Mouse (Mus musculus) left cerebral cortex, adult 2 months (tissue): ENCODE measurements around the gene Apaf1. TPM values are rescaled to one million over a fixed set of nuclear protein-coding genes. Genes with fewer than 3 reads are reported as not detected.

Experiments used
- DNase-seq, 2 experiments: peaks; one replicate each; pipeline ENCODE4 v3.0.0; 2021 to 2022; ENCODE audit warnings: low spot score in 2 of 2, mixed read lengths in 1 of 2; ENCODE audit errors: extremely low spot score in 1 of 2
- H3K27ac ChIP-seq: fragments of 200-600 bp; 2 replicates; pipeline ENCODE4 v1.8.1; 2022
- H3K4me3 ChIP-seq: fragments of 200-600 bp; 2 replicates; pipeline ENCODE4 v1.8.1; 2022
- CTCF ChIP-seq: fragments of 200-600 bp; IDR thresholded peaks from 2 replicates; pipeline ENCODE4 v1.8.1; 2022; ENCODE audit warnings: antibody characterized with exemption, mild to moderate bottlenecking, moderate library complexity
- intact Hi-C: fragments of 180-260 bp; cut with DNase I; formaldehyde crosslinking; loops from one replicate; pipeline ENCODE4 v1.15.1; 2025
- total RNA-seq, 2 experiments: library from RNA; stranded (reverse); gene quantifications; 2 replicates each; pipeline ENCODE4 v1.2.3; 2021

Apaf1 gene
- total RNA-seq, 2 experiments from 2014 or later, result 11.0 to 13.7 TPM

DNA sequence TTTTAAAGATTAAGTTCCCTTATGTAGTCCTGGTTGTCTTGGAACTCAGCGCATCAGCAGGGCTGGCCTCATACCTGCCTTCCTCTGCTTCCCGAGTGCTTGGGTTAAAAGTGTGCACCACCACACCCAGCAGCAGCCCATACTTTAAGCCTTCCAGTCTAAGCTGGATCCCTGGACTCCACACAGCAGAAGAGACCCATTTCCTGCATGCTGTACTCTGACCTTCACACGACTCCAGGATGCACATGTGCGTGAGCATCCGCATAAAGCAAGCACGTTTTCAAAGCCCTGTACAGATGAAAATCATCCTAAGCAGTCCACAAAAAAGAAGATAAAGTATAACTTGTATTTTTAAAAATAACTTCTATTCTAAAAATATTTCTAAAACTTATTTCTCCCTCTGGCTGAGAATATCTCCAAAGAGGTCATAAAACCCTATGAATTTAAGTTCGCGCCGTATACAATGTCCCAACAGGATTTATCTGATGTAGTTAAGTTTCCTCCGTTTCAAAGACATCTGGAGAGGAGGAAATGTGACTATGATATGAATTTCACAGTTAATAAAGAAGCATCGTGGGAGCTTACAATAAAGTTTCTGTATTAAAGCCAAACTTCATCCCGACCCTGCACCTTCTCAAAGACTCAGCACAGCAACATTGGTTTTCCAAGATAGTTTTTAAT, 76.6 kb downstream of the Apaf1 start:
- intact Hi-C loops, result no loop called here
- TF ChIP-seq CTCF, result no peak
- H3K4me3 ChIP-seq, result no peak overlapping the region

DNA sequence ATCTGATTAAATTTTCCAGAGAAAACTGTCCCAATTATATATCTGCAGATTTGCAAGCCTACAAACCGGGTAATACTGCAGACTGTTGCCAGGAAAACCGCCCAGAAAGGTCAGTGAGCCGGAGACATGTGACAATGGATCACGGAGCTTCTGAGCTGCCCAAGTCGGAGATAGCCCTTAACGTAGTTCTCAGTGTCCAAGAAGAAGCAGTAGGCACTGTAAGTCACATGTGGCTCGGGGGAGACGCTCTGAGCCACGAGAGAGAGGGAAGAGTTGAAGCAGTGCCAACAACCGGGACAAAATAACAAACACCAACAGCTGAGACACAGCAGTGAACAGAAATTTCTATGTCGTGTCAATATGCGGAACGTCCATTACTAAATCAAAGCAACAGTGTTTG, 81.1 kb downstream of the Apaf1 start:
- no peak overlapping the region; the same call in 1 of the 2 replicates for H3K27ac ChIP-seq
- peak in 1 of 2 experiments; percentile 14 for DNase-seq
- intact Hi-C loops, result loop anchor here (2.0 kb wide), 1 partner anchor 35 kb away; no protein-coding TSS in a partner anchor
- H3K4me3 ChIP-seq, result no peak overlapping the region
- no peak for TF ChIP-seq CTCF

More for the DNA sequence above, 76.6 kb downstream of the Apaf1 start:
- DNase-seq, result no peak
- no peak overlapping the region for H3K27ac ChIP-seq

DNA sequence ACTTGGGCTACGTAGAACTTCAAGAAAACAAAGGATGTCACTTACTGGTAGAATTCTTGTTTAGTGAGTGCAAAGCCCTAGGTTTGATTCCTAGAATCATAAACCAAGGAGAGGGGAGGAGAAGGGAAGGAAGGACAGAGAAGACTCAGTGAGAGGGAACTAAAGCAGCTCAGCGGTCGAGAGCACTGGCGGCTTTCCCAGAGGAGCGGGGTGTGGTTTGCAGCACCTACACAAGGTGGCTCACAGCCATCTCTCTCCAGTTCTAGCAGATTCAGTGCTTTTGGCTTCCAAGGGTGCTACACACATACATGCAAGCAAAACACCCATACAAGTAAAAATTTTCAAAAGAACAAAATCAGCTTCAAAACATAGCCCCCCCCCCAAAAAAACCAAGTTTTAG, 82.7 kb downstream of the Apaf1 start:
- DNase-seq, result peak in 1 of 2 experiments; percentile 61
- TF ChIP-seq CTCF, result no peak; the same call in 1 of the 2 replicates
- Histone ChIP-seq H3K4me3 (no peak overlapping the region), H3K27ac (no peak overlapping the region)
- intact Hi-C loops, result loop anchor here (2.0 kb wide), 1 partner anchor 33 kb away; no protein-coding TSS in a partner anchor

DNA sequence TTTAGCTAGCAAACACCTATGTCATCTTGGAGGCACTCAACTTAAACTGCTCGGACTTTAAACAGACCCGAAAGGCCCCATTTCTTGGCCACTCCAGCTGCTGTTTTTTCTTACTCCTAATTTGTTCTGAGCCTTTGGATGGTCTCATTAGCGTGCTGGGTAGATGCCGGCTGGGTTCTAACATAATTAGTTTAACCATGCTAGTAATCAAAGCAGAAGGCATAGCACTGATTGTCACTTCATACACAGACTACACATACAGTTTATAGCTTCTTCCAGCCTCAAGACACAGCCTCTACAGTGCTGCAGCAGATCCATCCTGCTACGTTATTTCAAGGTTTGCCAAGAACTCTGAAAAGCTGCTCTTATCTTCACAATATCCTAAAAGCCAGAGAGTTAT, 88.7 kb downstream of the Apaf1 start:
- intact Hi-C loops, result no loop called here
- H3K27ac ChIP-seq, result no peak overlapping the region
- TF ChIP-seq CTCF, result no peak
- no peak overlapping the region for H3K4me3 ChIP-seq
- no peak for DNase-seq

DNA sequence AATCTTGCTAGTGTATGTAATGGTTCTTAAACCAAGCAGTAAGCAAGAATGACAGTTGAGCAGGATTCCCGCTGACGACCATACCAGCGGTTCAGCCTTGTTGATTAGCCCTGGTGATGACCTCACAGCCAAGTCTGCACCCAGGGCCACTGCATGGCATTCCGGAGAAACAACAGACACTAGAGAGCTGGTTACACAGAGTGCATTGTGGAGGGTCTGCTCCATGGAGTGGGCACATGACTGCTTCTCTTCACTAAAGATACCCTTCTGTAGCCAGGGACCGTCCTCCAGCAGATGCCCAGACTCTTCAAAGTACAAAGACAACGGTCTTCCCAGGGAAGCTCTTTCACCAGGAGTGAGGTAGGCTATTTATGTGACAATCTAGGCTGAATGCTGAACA, 90.3 kb downstream of the Apaf1 start:
- intact Hi-C loops, result no loop called here
- TF ChIP-seq CTCF, result no peak
- Histone ChIP-seq H3K27ac (no peak overlapping the region), H3K4me3 (no peak overlapping the region)
- DNase-seq, result no peak

- intact Hi-C loops, result no loop called here
- DNase-seq, result no peak
- no peak overlapping the region for H3K27ac ChIP-seq
- TF ChIP-seq CTCF, result no peak
- H3K4me3 ChIP-seq, result no peak overlapping the region
Observed at GRCm38 (mm10) chr10:90990340-90990739, 92.2 kb downstream of the Apaf1 start.

GRCm38 (mm10) chr10:90983046-90983445, 99.5 kb downstream of the Apaf1 start:
- no peak for TF ChIP-seq CTCF
- no peak for DNase-seq
- H3K4me3 ChIP-seq, result no peak overlapping the region
- no peak overlapping the region for H3K27ac ChIP-seq
- intact Hi-C loops, result no loop called here

- H3K27ac ChIP-seq, result no peak overlapping the region
- intact Hi-C loops, result no loop called here
- no peak overlapping the region for H3K4me3 ChIP-seq
- no peak for TF ChIP-seq CTCF
- no peak for DNase-seq
Observed at GRCm38 (mm10) chr10:90981811-90982210, 100.8 kb downstream of the Apaf1 start.

DNA sequence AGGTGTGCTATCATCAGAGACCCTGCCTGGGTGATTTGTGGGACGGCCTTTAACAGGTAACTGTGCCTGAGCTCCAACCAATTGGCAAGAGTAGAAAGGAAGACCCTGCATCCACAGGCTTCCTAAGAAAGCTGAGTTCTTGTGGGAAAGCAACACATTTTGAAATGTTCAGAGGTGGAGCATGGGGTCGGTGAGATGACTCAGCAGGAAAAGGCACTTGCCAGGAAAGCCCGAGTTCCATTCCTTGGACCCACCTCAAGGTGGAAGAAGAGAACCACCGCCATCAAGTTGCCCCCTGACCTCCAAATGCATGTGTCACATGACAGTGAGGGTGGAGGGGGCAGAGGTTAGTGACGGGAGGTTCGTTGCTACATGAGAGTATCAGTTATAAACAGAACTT, 108.1 kb downstream of the Apaf1 start:
- no peak for DNase-seq
- TF ChIP-seq CTCF, result no peak
- no peak overlapping the region for H3K27ac ChIP-seq
- no peak overlapping the region for H3K4me3 ChIP-seq
- intact Hi-C loops, result no loop called here

DNA sequence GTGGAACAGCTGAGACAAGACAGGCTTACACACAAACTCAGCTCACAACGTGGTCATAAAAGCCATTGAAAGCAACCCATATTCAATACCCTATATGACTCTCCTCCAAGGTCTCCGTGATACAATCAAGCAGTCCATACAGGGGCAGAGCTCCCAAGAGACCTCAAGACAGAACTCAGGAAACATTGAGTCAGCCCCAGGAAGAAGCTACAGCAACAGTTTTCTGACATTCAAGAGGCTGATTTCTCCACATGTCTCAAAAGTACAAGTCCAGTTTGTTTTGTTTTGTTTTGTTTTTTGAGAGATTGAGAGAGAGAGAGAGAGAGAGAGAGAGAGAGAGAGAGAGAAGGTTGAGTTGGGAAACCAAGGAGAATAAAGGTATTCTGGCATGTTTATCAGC, 108.5 kb downstream of the Apaf1 start:
- TF ChIP-seq CTCF, result no peak
- no peak for DNase-seq
- no peak overlapping the region for H3K4me3 ChIP-seq
- intact Hi-C loops, result no loop called here
- H3K27ac ChIP-seq, result no peak overlapping the region

- H3K27ac ChIP-seq, result no peak overlapping the region
- TF ChIP-seq CTCF, result no peak
- intact Hi-C loops, result no loop called here
- DNase-seq, result no peak
- H3K4me3 ChIP-seq, result no peak overlapping the region
Observed at GRCm38 (mm10) chr10:90970560-90970959, 112.0 kb downstream of the Apaf1 start.

GRCm38 (mm10) chr10:90969355-90970174, 113.0 kb downstream of the Apaf1 start:
- TF ChIP-seq CTCF, result no peak
- H3K4me3 ChIP-seq, result peak overlapping the region; percentile 26
- peak overlapping the region; percentile 73 for H3K27ac ChIP-seq
- DNase-seq, result peak in 1 of 2 experiments; percentile 35
- intact Hi-C loops, result loop anchor here (5.0 kb wide), 4 partner anchors 63 to 247 kb away; no protein-coding TSS in a partner anchor
